In genomic region chr2:172291025-172291424, GRCm38 (mm10) we compare ENCODE assay signal across 22 mouse cellular contexts. TPM values are rescaled to one million over a fixed set of nuclear protein-coding genes. Genes with fewer than 3 reads are reported as not detected.
DNase-seq lines count a peak whose midpoint lies in the region; ATAC-seq lines count a peak whose summit lies in the region.
"Had no signal": no experiment of that assay in that cellular context is flagged by ENCODE, and none has a peak within 500 bp of the region (broad histone marks: within the 10 kb centered on the region; RNA-seq: fewer than 3 reads in every experiment).

No protein-coding gene starts in this region.

- H3K9ac ChIP-seq in midbrain, embryonic 11.5 days (ENCODE audit: low read length), result no peak overlapping the region
- H3K9ac ChIP-seq in liver, embryonic 16.5 days (ENCODE audit: low read depth, low read length), result peak overlapping the region; percentile 63
- H3K9ac ChIP-seq in hindbrain, embryonic 13.5 days, result no peak overlapping the region
- H3K9ac ChIP-seq: hindbrain, embryonic 12.5 days; limb, embryonic 15.5 days had no signal

- H3K27me3 ChIP-seq in heart, embryonic 10.5 days (ENCODE audit: insufficient read depth, poor library complexity, severe bottlenecking), result 0 out of 2 replicates have a peak, but pooled peaks cover 7% of the 10 kb centered on the region
- no peaks in the 10 kb centered on the region for H3K27me3 ChIP-seq in midbrain, embryonic 10.5 days (ENCODE audit: low read depth, poor library complexity, severe bottlenecking)
- H3K27me3 ChIP-seq in midbrain, embryonic 11.5 days (ENCODE audit: control insufficient read depth, insufficient read depth, low read length), result no peaks in the 10 kb centered on the region
- no peaks in the 10 kb centered on the region for H3K27me3 ChIP-seq in limb, embryonic 10.5 days (ENCODE audit: low read depth, poor library complexity, severe bottlenecking)
- no peaks in the 10 kb centered on the region for H3K27me3 ChIP-seq in liver, embryonic 16.5 days (ENCODE audit: control insufficient read depth, insufficient read depth, low read depth, low read length)
- H3K27me3 ChIP-seq in hindbrain, embryonic 13.5 days, result no peaks in the 10 kb centered on the region
- H3K27me3 ChIP-seq: hindbrain, embryonic 12.5 days; limb, embryonic 15.5 days had no signal

- WGBS in heart, embryonic 10.5 days, result 80% methylated on average over 7 of the region's 7 CpGs
- 88% methylated on average over 7 of the region's 7 CpGs for WGBS in midbrain, embryonic 10.5 days
- 91% methylated on average over 7 of the region's 7 CpGs for WGBS in midbrain, embryonic 11.5 days
- WGBS in limb, embryonic 10.5 days, result 92% methylated on average over 7 of the region's 7 CpGs
- 50% methylated on average over 7 of the region's 7 CpGs for WGBS in liver, embryonic 16.5 days (ENCODE audit: insufficient replicate concordance)
- 91% methylated on average over 7 of the region's 7 CpGs for WGBS in hindbrain, embryonic 13.5 days

- DNase-seq in heart, embryonic 10.5 days (ENCODE audit: low spot score), result no peak
- no peak for DNase-seq in heart, adult 8-10 months (ENCODE audit: low spot score)
- no peak for DNase-seq in midbrain, embryonic 10.5 days (ENCODE audit: low spot score)
- DNase-seq in midbrain, embryonic 11.5 days (ENCODE audit: low spot score, missing footprints), result no peak
- no peak for DNase-seq in limb, embryonic 10.5 days (ENCODE audit: low spot score)
- DNase-seq in thymus, postnatal 14 days, result no peak
- DNase-seq: adrenal gland, postnatal 36 days; cerebellum, adult 2 months; gastrocnemius, postnatal 36 days; midbrain, embryonic 14.5 days had no signal

- H3K36me3 ChIP-seq in heart, embryonic 10.5 days, result no peaks in the 10 kb centered on the region
- no peaks in the 10 kb centered on the region for H3K36me3 ChIP-seq in midbrain, embryonic 10.5 days
- no peaks in the 10 kb centered on the region for H3K36me3 ChIP-seq in midbrain, embryonic 11.5 days (ENCODE audit: control insufficient read depth, insufficient read depth, low read length)
- H3K36me3 ChIP-seq in limb, embryonic 10.5 days, result no peaks in the 10 kb centered on the region
- H3K36me3 ChIP-seq in liver, embryonic 16.5 days (ENCODE audit: control insufficient read depth, insufficient read depth), result no peaks in the 10 kb centered on the region
- no peaks in the 10 kb centered on the region for H3K36me3 ChIP-seq in hindbrain, embryonic 13.5 days
- H3K36me3 ChIP-seq: embryonic facial prominence, embryonic 10.5 days; hindbrain, embryonic 12.5 days; limb, embryonic 15.5 days had no signal

- H3K27ac ChIP-seq in heart, embryonic 10.5 days, result peak overlapping the region; percentile 69
- H3K27ac ChIP-seq in midbrain, embryonic 10.5 days (replicated peaks), result peak overlapping the region; percentile 4; the same call in 1 of the 2 replicates
- no peak overlapping the region for H3K27ac ChIP-seq in midbrain, embryonic 11.5 days (ENCODE audit: low read depth, low read length)
- peak overlapping the region; percentile 7; the same call in 1 of the 2 replicates for H3K27ac ChIP-seq in limb, embryonic 10.5 days
- peak overlapping the region; percentile 97 for H3K27ac ChIP-seq in liver, embryonic 16.5 days (ENCODE audit: low read length)
- H3K27ac ChIP-seq in hindbrain, embryonic 13.5 days, result no peak overlapping the region
- H3K27ac ChIP-seq: embryonic facial prominence, embryonic 10.5 days; hindbrain, embryonic 12.5 days; limb, embryonic 15.5 days had no signal

- no peak for ATAC-seq in midbrain, embryonic 11.5 days (ENCODE audit: low FRiP score)
- ATAC-seq in liver, embryonic 16.5 days (ENCODE audit: low read depth), result peak; percentile 82
- ATAC-seq in hindbrain, embryonic 13.5 days (ENCODE audit: low FRiP score), result no peak
- ATAC-seq: forebrain, embryonic 16.5 days; inflammation-experienced regulatory T-cells, adult 6 months; lung, postnatal 0 days had no signal

- H3K4me2 ChIP-seq in midbrain, embryonic 11.5 days, result no peak overlapping the region
- peak overlapping the region; percentile 69 for H3K4me2 ChIP-seq in liver, embryonic 16.5 days (ENCODE audit: low read depth, low read length)
- H3K4me2 ChIP-seq in hindbrain, embryonic 13.5 days, result no peak overlapping the region
- H3K4me2 ChIP-seq: hindbrain, embryonic 12.5 days; limb, embryonic 15.5 days had no signal

- H3K9me3 ChIP-seq in heart, embryonic 10.5 days, result no peaks in the 10 kb centered on the region
- H3K9me3 ChIP-seq in midbrain, embryonic 10.5 days (replicated peaks), result no peaks in the 10 kb centered on the region
- H3K9me3 ChIP-seq in midbrain, embryonic 11.5 days (ENCODE audit: control insufficient read depth, low read length), result no peaks in the 10 kb centered on the region
- no peaks in the 10 kb centered on the region for H3K9me3 ChIP-seq in limb, embryonic 10.5 days (replicated peaks)
- H3K9me3 ChIP-seq in liver, embryonic 16.5 days (replicated peaks; ENCODE audit: control insufficient read depth, low read length), result no peaks in the 10 kb centered on the region
- H3K9me3 ChIP-seq in hindbrain, embryonic 13.5 days, result no peaks in the 10 kb centered on the region
- H3K9me3 ChIP-seq: embryonic facial prominence, embryonic 10.5 days; hindbrain, embryonic 12.5 days; limb, embryonic 15.5 days had no signal

- no peak overlapping the region for H3K4me3 ChIP-seq in heart, embryonic 10.5 days
- no peak overlapping the region for H3K4me3 ChIP-seq in midbrain, embryonic 10.5 days
- H3K4me3 ChIP-seq in midbrain, embryonic 11.5 days (ENCODE audit: low read depth, low read length), result no peak overlapping the region
- no peak overlapping the region for H3K4me3 ChIP-seq in limb, embryonic 10.5 days
- peak overlapping the region; percentile 50 for H3K4me3 ChIP-seq in liver, embryonic 16.5 days (ENCODE audit: low read depth, low read length)
- H3K4me3 ChIP-seq in hindbrain, embryonic 13.5 days, result no peak overlapping the region
- H3K4me3 ChIP-seq: embryonic facial prominence, embryonic 10.5 days; hindbrain, embryonic 12.5 days; limb, embryonic 15.5 days had no signal

- H3K4me1 ChIP-seq in heart, embryonic 10.5 days, result peaks cover 21% of the 10 kb centered on the region
- H3K4me1 ChIP-seq in midbrain, embryonic 10.5 days, result peaks cover 25% of the 10 kb centered on the region
- H3K4me1 ChIP-seq in midbrain, embryonic 11.5 days (ENCODE audit: control insufficient read depth, insufficient read depth, low read length), result peaks cover 6% of the 10 kb centered on the region; the same call in 1 of the 2 replicates
- H3K4me1 ChIP-seq in limb, embryonic 10.5 days, result peaks cover 12% of the 10 kb centered on the region; the same call in 1 of the 2 replicates
- H3K4me1 ChIP-seq in liver, embryonic 16.5 days (ENCODE audit: control insufficient read depth, low read depth, low read length), result peaks cover 45% of the 10 kb centered on the region
- H3K4me1 ChIP-seq in hindbrain, embryonic 13.5 days (replicated peaks), result peaks cover 13% of the 10 kb centered on the region; the same call in 1 of the 2 replicates

RNA-seq across cellular contexts. Expression of gene Mc3r, which starts 42.7 kb away (rescaled TPM):
- not detected in 2 replicates for polyA plus RNA-seq in heart, embryonic 10.5 days (2016; fragmentation: Nextera tagmentation; extraction: Ambion mirVana)
- total RNA-seq in heart, adult 8-10 months (2022), result not detected
- polyA plus RNA-seq in midbrain, embryonic 10.5 days (2016; fragmentation: Nextera tagmentation; extraction: Ambion mirVana), result not detected in 2 replicates
- 0.06 TPM in 1 of 2 replicates, not detected in the other for polyA plus RNA-seq in midbrain, embryonic 11.5 days (2014; fragmentation: Nextera tagmentation; extraction: Ambion mirVana)
- not detected in 2 replicates for polyA plus RNA-seq in limb, embryonic 10.5 days (2016; fragmentation: Nextera tagmentation; extraction: Ambion mirVana)
- 0.04 and 0.06 TPM in 2 replicates for polyA plus RNA-seq in liver, embryonic 16.5 days (2015; fragmentation: Nextera tagmentation; extraction: Ambion mirVana)
- 0.06 TPM in 2 replicates for polyA plus RNA-seq in hindbrain, embryonic 13.5 days (2015; fragmentation: Nextera tagmentation; extraction: Ambion mirVana)
- total RNA-seq: adrenal gland, postnatal 36 days; common myeloid progenitor, adult 5-6 weeks; gastrocnemius, postnatal 36 days had no signal
- polyA plus RNA-seq: embryonic facial prominence, embryonic 10.5 days; heart, postnatal 0 days; hindbrain, embryonic 12.5 days; inflammation-experienced regulatory T-cells, adult 6 months; kidney, embryonic 14.5 days; large intestine, adult 2 months; limb, embryonic 15.5 days; lung, postnatal 0 days had no signal

RNA-seq across cellular contexts. Expression of gene Fam210b, which starts 54.3 kb away (rescaled TPM):
- 23.3 and 24.9 TPM in 2 replicates for polyA plus RNA-seq in heart, embryonic 10.5 days (2016; fragmentation: Nextera tagmentation; extraction: Ambion mirVana)
- 1 to 10 TPM; 5.0 to 7.1 (median 5.9) TPM for total RNA-seq in heart, adult 8-10 months (2022)
- polyA plus RNA-seq in midbrain, embryonic 10.5 days (2016; fragmentation: Nextera tagmentation; extraction: Ambion mirVana), result 24.3 and 33.1 TPM in 2 replicates
- 32.2 and 33.0 TPM in 2 replicates for polyA plus RNA-seq in midbrain, embryonic 11.5 days (2014; fragmentation: Nextera tagmentation; extraction: Ambion mirVana)
- polyA plus RNA-seq in limb, embryonic 10.5 days (2016; fragmentation: Nextera tagmentation; extraction: Ambion mirVana), result 10.7 and 13.7 TPM in 2 replicates
- 136 and 144 TPM in 2 replicates for polyA plus RNA-seq in liver, embryonic 16.5 days (2015; fragmentation: Nextera tagmentation; extraction: Ambion mirVana)
- 25.8 and 27.1 TPM in 2 replicates for polyA plus RNA-seq in hindbrain, embryonic 13.5 days (2015; fragmentation: Nextera tagmentation; extraction: Ambion mirVana)

Comparison
In these comparisons a context has a peak if more than half of its experiments do, and no peak if none do; other contexts are left out.
1. H3K27ac ChIP-seq: peak in heart, embryonic 10.5 days (single experiment), midbrain, embryonic 10.5 days (single experiment), limb, embryonic 10.5 days (single experiment) and liver, embryonic 16.5 days (single experiment); none in midbrain, embryonic 11.5 days (single experiment) and hindbrain, embryonic 13.5 days (single experiment).